Mouse (Mus musculus) stomach, postnatal 0 days (tissue): ENCODE data around the gene Yif1b.
"Not testable (repeated sequence)": the region's sequence is repeated elsewhere in the genome, so short reads cannot be mapped to it uniquely, and the experiment has no call there.

Experiments
- CTCF ChIP-seq: IDR thresholded peaks from 2 replicates; pipeline ENCODE4 v1.5.1; 2016; ENCODE audit warnings: antibody characterized with exemption, low read depth, mild to moderate bottlenecking, moderate library complexity
- EP300 ChIP-seq: optimal IDR thresholded peaks from 2 replicates; pipeline ENCODE3; 2016; ENCODE audit warnings: antibody characterized with exemption

- not testable (repeated sequence) for TF ChIP-seq CTCF, EP300
Measured at GRCm38 (mm10) chr7:29211013-29211412, 27.1 kb upstream of the Yif1b start.
